Mouse (Mus musculus) testis, postnatal 14 days (tissue): ENCODE results near the gene Tubal3.
"Not testable (repeated sequence)": the region's sequence is repeated elsewhere in the genome, so short reads cannot be mapped to it uniquely, and the experiment has no call there.

ENCODE experiments used
- DNase-seq: peaks from one replicate; pipeline ENCODE4 v3.0.0; 2021; ENCODE audit warnings: low spot score

Tubal3 gene

GRCm38 (mm10) chr13:3917571-3918311 is at the start of gene Tubal3, which contains the start of gene Net1:
Gene Tubal3, plus strand, starts transcription at chr13:3918274.
Gene Net1, minus strand, starts transcription at chr13:3918220.
- peak; percentile 90 for DNase-seq

GRCm38 (mm10) chr13:3869901-3870300 is 48.2 kb upstream of the Tubal3 start:
- no peak for DNase-seq

- no peak for DNase-seq
Observed at GRCm38 (mm10) chr13:3872832-3873231, 45.2 kb upstream of the Tubal3 start.

- no peak for DNase-seq
Observed at GRCm38 (mm10) chr13:3876448-3876847, 41.6 kb upstream of the Tubal3 start.

GRCm38 (mm10) chr13:3877185-3877584 is 40.9 kb upstream of the Tubal3 start:
- DNase-seq = no peak

- no peak for DNase-seq
Observed at GRCm38 (mm10) chr13:3877679-3878220, 40.3 kb upstream of the Tubal3 start.

GRCm38 (mm10) chr13:3886663-3887062 is 31.4 kb upstream of the Tubal3 start:
- no peak for DNase-seq

- DNase-seq = no peak
Observed at GRCm38 (mm10) chr13:3889111-3889510, 29.0 kb upstream of the Tubal3 start.

- DNase-seq = no peak
Observed at GRCm38 (mm10) chr13:3890061-3890460, 28.0 kb upstream of the Tubal3 start.

GRCm38 (mm10) chr13:3891479-3892087 is 26.5 kb upstream of the Tubal3 start:
- DNase-seq = no peak

GRCm38 (mm10) chr13:3892601-3893000 is 25.5 kb upstream of the Tubal3 start:
- DNase-seq = no peak

GRCm38 (mm10) chr13:3893126-3893734 is 24.8 kb upstream of the Tubal3 start:
- peak; percentile 89 for DNase-seq

GRCm38 (mm10) chr13:3894549-3894948 is 23.5 kb upstream of the Tubal3 start:
- DNase-seq = no peak

- no peak for DNase-seq
Observed at GRCm38 (mm10) chr13:3895397-3895980, 22.6 kb upstream of the Tubal3 start.

- DNase-seq = no peak
Observed at GRCm38 (mm10) chr13:3896032-3896431, 22.0 kb upstream of the Tubal3 start.

GRCm38 (mm10) chr13:3896913-3897312 is 21.2 kb upstream of the Tubal3 start:
- peak; percentile 35 for DNase-seq

- not testable (repeated sequence) for DNase-seq
Observed at GRCm38 (mm10) chr13:3898202-3898601, 19.9 kb upstream of the Tubal3 start.

- no peak for DNase-seq
Observed at GRCm38 (mm10) chr13:3899301-3899700, 18.8 kb upstream of the Tubal3 start.

GRCm38 (mm10) chr13:3907151-3907696 is 10.8 kb upstream of the Tubal3 start:
- DNase-seq = no peak

GRCm38 (mm10) chr13:3908262-3908661 is 9.8 kb upstream of the Tubal3 start:
- DNase-seq = no peak

GRCm38 (mm10) chr13:3910356-3910755 is 7.7 kb upstream of the Tubal3 start:
- no peak for DNase-seq

GRCm38 (mm10) chr13:3913504-3913903 is 4.6 kb upstream of the Tubal3 start:
- DNase-seq = no peak
